Mouse (Mus musculus) limb, embryonic 12.5 days (tissue): Measurements from ENCODE around the gene Gm17190. TPM values are rescaled to one million over a fixed set of nuclear protein-coding genes. Genes with fewer than 3 reads are reported as not detected.

Source experiments
- ATAC-seq: fragments of 200-750 bp; cut with Nextera tagmentation; 2 replicates; pipeline ENCODE4 v1.8.0; 2017; ENCODE audit warnings: low read depth, moderate TSS enrichment; ENCODE audit not compliant: insufficient number of reproducible peaks, insufficient read depth, low FRiP score, low TSS enrichment
- H3K27ac ChIP-seq: fragments of 300-500 bp; sonication (generic); 2 replicates; pipeline ENCODE4 v1.5.1; 2016; ENCODE audit warnings: mild to moderate bottlenecking, moderate library complexity
- H3K27me3 ChIP-seq: fragments of 300-500 bp; sonication (generic); 2 replicates; pipeline ENCODE4 v1.6.1; 2016; ENCODE audit warnings: mild to moderate bottlenecking, moderate library complexity
- H3K36me3 ChIP-seq: fragments of 300-500 bp; sonication (generic); 2 replicates; pipeline ENCODE4 v1.6.1; 2016; ENCODE audit warnings: mild to moderate bottlenecking, moderate library complexity
- H3K4me1 ChIP-seq: fragments of 300-500 bp; sonication (generic); replicated peaks from 2 replicates; pipeline ENCODE4 v1.6.1; 2016
- H3K4me2 ChIP-seq: fragments of 300-500 bp; sonication (generic); 2 replicates; pipeline ENCODE4 v1.6.1; 2016; ENCODE audit warnings: mild to moderate bottlenecking, moderate library complexity
- H3K4me3 ChIP-seq: fragments of 300-500 bp; sonication (generic); replicated peaks from 2 replicates; pipeline ENCODE4 v1.5.1; 2016; ENCODE audit warnings: mild to moderate bottlenecking
- H3K9ac ChIP-seq: fragments of 300-500 bp; sonication (generic); replicated peaks from 2 replicates; pipeline ENCODE4 v1.6.1; 2016; ENCODE audit warnings: mild to moderate bottlenecking, moderate library complexity
- H3K9me3 ChIP-seq: fragments of 300-500 bp; sonication (generic); 2 replicates; pipeline ENCODE4 v1.6.1; 2016; ENCODE audit warnings: mild to moderate bottlenecking, moderate library complexity
- WGBS: fragments of 180-500 bp; shearing (Covaris S2); methylation state at CpG from one replicate; pipeline ENCODE4 v1.1.7; 2016; 5-methylcytosine and 5-hydroxymethylcytosine counted together
- polyA plus RNA-seq: library from polyadenylated mRNA; unstranded; fragments of >200 nt; fragmentation: Nextera tagmentation; extraction: Ambion mirVana; gene quantifications from 2 replicates; pipeline ENCODE4 v1.2.1, GENCODE M21; 2016

The Gm17190 gene
- polyA plus RNA-seq, 1 experiment from 2014 or later, result 0.25 TPM

DNA sequence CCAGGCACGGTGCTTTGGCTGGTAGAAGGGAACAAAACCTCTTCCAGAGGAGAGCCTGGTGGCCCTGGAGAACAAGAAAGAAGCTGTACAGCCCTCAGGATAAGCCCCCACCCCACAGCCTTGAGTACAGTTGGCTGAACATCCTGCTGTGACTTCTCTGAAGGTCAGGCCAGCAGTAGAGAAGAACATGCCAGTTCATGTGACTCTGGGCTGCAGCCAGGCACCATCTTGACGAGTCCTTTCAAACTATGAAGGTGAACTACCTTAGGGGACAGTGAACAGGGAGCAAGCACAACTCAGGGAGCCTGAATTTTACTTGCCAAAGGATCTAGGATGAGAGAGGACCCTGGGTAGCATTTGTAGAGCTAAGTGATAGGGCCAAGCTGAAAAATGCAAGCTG lies 30.9 kb downstream of the Gm17190 start:
- Histone ChIP-seq H3K27ac (no peak overlapping the region), H3K4me2 (no peak overlapping the region), H3K9ac (no peak overlapping the region), H3K9me3 (no peaks in the 10 kb centered on the region), H3K4me1 (no peaks in the 10 kb centered on the region), H3K36me3 (no peaks in the 10 kb centered on the region), H3K4me3 (no peak overlapping the region), H3K27me3 (no peaks in the 10 kb centered on the region)
- 81% methylated on average over 2 of the region's 2 CpGs for WGBS
- no peak for ATAC-seq

DNA sequence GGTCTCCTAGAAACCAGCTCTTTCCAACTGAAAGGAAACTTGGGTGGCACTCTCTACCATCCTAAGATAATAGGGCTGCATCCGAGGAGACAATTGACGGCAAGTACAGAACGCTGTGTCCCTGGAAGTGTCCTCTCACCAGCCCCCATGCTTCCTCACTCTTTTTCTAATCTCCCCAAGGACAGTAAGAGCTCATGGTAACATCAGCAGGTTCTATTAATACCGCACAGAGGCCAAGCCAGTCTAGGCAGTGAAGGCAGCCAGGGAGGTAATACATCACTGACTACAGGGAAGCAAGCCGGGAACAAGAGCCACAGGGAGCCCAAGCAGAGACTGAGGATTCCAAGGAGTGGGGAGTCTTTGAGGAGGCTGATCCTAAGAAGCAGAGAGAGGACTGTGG lies 43.2 kb downstream of the Gm17190 start:
- no peak for ATAC-seq
- Histone ChIP-seq H3K9ac (no peak overlapping the region), H3K27ac (no peak overlapping the region), H3K9me3 (no peaks in the 10 kb centered on the region), H3K27me3 (peaks cover 29% of the 10 kb centered on the region), H3K4me1 (no peaks in the 10 kb centered on the region), H3K4me3 (no peak overlapping the region), H3K36me3 (no peaks in the 10 kb centered on the region), H3K4me2 (no peak overlapping the region)
- WGBS, result 73% methylated on average over 5 of the region's 5 CpGs

DNA sequence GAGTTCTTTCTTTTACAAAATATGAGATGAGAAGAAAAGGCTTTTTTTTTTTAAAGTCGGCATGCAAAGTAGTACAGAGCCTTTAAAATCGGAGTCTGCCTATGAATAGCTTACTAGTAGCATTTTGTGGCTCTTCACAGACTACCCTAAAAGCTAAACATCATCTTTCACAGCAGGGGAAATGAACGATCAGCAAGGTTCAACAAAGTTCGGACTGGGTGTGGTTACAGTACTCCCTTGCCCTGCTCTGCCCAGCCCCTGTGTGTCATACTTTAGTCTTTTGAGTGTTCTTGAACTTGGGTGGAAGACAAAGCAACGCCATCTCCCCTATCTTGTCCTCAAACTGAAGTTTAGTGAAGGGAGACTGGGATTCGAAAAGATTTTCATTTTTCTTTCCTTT lies 44.8 kb downstream of the Gm17190 start:
- Histone ChIP-seq H3K9me3 (no peaks in the 10 kb centered on the region), H3K27ac (no peak overlapping the region), H3K4me3 (no peak overlapping the region), H3K4me2 (no peak overlapping the region), H3K36me3 (no peaks in the 10 kb centered on the region), H3K4me1 (peaks cover 10% of the 10 kb centered on the region), H3K27me3 (peaks cover 44% of the 10 kb centered on the region), H3K9ac (no peak overlapping the region)
- WGBS, result 78% methylated on average over 6 of the region's 6 CpGs
- ATAC-seq, result no peak

DNA sequence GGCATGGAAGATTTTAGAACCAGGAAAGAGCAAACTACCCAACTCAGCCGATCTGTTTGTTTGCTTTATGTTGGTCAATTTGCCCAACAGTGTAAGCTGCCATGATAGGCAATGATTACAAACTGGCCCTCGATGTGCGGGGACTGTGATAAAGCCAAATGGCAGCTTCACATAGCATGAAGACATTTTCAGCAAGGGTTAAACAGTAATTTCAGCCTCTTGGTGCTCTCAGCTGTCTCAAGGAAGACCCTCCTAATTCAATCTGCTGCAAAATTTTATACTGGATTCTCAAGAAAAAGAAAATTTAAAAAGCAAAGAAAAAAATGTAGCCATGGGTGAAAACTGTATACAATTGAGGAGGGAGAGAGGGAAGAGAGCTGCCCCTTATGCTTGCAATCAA lies 47.2 kb downstream of the Gm17190 start:
- ATAC-seq, result no peak
- Histone ChIP-seq H3K36me3 (no peaks in the 10 kb centered on the region), H3K27me3 (peaks cover 69% of the 10 kb centered on the region), H3K4me3 (no peak overlapping the region), H3K9ac (no peak overlapping the region), H3K4me1 (peaks cover 25% of the 10 kb centered on the region), H3K4me2 (no peak overlapping the region), H3K27ac (no peak overlapping the region), H3K9me3 (no peaks in the 10 kb centered on the region)
- whole genome bisulfite sequencing, result 82% methylated on average over 3 of the region's 3 CpGs

DNA sequence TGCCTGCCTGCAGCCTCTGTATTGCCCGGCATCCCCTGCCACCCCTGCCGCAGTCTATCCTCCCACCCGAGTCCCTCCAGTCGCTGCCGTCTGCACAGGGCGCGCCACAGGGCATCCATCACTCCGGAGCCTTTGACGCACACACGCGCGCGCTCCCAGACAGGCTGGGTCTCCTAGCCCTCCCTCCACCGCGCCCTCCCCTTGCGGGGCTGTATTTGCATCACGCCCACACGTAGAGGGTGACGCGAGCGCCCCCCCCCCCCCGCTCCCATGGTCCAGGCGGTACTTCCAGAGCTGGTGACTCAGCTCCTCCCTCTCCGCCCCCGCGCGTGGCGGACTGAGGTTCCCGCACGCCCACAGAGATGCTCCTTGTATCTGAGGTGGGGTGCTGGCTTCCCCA lies 49.2 kb downstream of the Gm17190 start:
- no peak overlapping the region for H3K27ac ChIP-seq
- H3K4me2 ChIP-seq, result peak overlapping the region; percentile 95
- peak; percentile 49; the same call in 1 of the 2 replicates for ATAC-seq
- H3K36me3 ChIP-seq, result no peaks in the 10 kb centered on the region
- peaks cover 81% of the 10 kb centered on the region for H3K27me3 ChIP-seq
- peak overlapping the region; percentile 47 for H3K4me3 ChIP-seq
- peaks cover 25% of the 10 kb centered on the region for H3K4me1 ChIP-seq
- H3K9me3 ChIP-seq, result no peaks in the 10 kb centered on the region
- H3K9ac ChIP-seq, result peak overlapping the region; percentile 47
- whole genome bisulfite sequencing, result under 1% methylated on average over 29 of the region's 30 CpGs

DNA sequence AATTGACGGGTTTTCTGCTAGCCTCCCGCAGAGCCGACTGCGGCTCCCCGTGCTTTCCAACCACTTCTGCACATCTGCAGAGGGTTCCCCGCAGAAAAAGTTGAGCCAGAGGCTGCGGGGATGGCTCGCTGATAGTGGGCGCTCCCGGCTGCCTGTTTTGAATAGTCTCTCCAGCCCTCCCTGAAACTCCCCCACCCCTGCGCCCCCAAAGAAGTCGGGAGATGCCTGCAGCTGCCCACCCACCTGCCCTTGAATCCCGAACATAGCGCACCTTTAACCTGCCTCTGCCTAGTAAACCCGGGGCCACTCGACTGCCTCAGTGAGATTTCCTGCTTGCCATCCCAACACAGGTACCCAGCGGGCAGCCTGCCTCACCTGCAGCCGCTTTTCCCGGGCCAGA lies 50.1 kb downstream of the Gm17190 start:
- H3K9me3 ChIP-seq, result no peaks in the 10 kb centered on the region
- H3K9ac ChIP-seq, result peak overlapping the region; percentile 45
- H3K36me3 ChIP-seq, result no peaks in the 10 kb centered on the region
- no peak for ATAC-seq
- no peak overlapping the region for H3K27ac ChIP-seq
- peak overlapping the region; percentile 47 for H3K4me3 ChIP-seq
- H3K4me2 ChIP-seq, result peak overlapping the region; percentile 95
- peaks cover 76% of the 10 kb centered on the region for H3K27me3 ChIP-seq
- peaks cover 25% of the 10 kb centered on the region for H3K4me1 ChIP-seq
- 0% methylated on average over 16 of the region's 19 CpGs for WGBS

DNA sequence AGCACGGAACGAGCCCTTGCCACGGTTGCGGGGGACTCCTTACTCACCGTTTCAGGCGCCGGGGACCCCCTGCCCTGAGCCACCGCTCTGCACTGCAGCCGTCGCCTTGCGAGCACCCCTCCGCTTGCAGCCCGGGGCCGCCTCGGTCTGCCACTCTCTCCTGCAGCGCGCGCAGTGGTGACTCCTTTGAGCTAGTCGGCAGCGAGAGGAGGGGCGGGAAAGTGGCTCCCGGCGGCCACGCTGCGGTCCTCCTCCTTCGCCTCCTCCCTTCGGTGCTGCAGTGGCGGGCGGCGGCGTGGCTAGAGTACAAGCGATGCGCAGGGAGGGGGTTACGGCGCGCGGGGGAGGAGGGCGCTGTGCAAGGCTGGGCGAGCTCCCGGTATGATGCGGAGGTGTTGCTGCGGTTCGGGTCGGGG lies 50.6 kb downstream of the Gm17190 start, which contains the start of gene Sv2c:
TSS of gene Sv2c (minus strand) at position 177 of the 416 bp plus-strand sequence.
- H3K36me3 ChIP-seq, result no peaks in the 10 kb centered on the region
- peak within 1 kb of the TSS; percentile 47 for H3K4me3 ChIP-seq
- H3K27ac ChIP-seq, result no peak within 1 kb of the TSS
- H3K4me2 ChIP-seq, result peak within 1 kb of the TSS; percentile 95
- H3K9ac ChIP-seq, result peak within 1 kb of the TSS; percentile 45
- H3K4me1 ChIP-seq, result peaks cover 25% of the 10 kb centered on the region
- WGBS, result under 1% methylated on average over 41 of the region's 44 CpGs
- H3K27me3 ChIP-seq, result peaks cover 71% of the 10 kb centered on the region
- no peaks in the 10 kb centered on the region for H3K9me3 ChIP-seq
- ATAC-seq, result peak; percentile 77

Other genes with a start within 250 kb of the Gm17190 start
- 12.1 and 12.9 TPM in 2 replicates for gene Iqgap2, start 190.1 kb upstream of the Gm17190 start, polyA plus RNA-seq
- 28.1 and 34.0 TPM in 2 replicates for gene Gm20075, start 678 bp upstream of the Gm17190 start, polyA plus RNA-seq
- 1.5 and 1.7 TPM in 2 replicates for gene Sv2c, start 50.5 kb downstream of the Gm17190 start, polyA plus RNA-seq